8 mouse cellular contexts compared by ENCODE assay signal in the genomic region with DNA sequence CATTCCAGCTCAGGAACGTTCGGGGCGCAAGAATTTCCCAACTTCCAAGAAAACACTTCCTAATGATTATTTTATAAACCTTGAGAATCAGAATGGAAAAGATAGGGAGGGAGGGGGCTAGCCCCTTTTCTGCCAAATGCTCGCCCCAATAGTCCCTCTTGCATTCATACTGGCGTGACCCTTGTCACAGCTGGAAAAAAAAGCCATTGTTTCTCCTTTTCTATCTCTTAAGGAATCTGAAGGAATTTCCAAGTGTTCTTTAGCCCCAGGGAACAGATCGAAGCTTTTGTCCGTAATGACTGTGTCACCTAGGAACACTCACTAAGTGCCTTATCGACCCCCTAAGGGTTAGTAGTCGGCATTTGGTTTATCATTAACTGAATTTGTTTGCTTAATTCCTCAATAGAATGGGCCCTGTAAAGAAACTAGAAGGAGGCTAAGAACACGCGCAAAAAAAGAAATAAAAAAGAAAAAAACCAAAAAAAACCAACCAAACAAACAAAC. TPM values are rescaled to one million over a fixed set of nuclear protein-coding genes. Genes with fewer than 3 reads are reported as not detected.
DNase-seq lines count a peak whose midpoint lies in the region; ATAC-seq and TF ChIP-seq lines count a peak whose summit lies in the region.

No protein-coding gene starts in this region.

- H3K4me3 ChIP-seq in heart, postnatal 0 days (ENCODE audit: low read depth, low read length), result peak overlapping the region; percentile 59
- peak overlapping the region; percentile 50 for H3K4me3 ChIP-seq in hindbrain, embryonic 12.5 days
- H3K4me3 ChIP-seq in midbrain, embryonic 13.5 days (replicated peaks), result peak overlapping the region; percentile 54

- no peak overlapping the region for H3K9ac ChIP-seq in heart, postnatal 0 days (replicated peaks; ENCODE audit: low read depth, low read length)
- peak overlapping the region; percentile 35; the same call in 1 of the 2 replicates for H3K9ac ChIP-seq in hindbrain, embryonic 12.5 days
- H3K9ac ChIP-seq in midbrain, embryonic 13.5 days (replicated peaks), result peak overlapping the region; percentile 70; the same call in 1 of the 2 replicates

- no peak for TF ChIP-seq CTCF in heart, postnatal 0 days (IDR thresholded peaks at IDR 0.05; ENCODE audit: low read depth)

- H3K27ac ChIP-seq in heart, postnatal 0 days (ENCODE audit: low read depth), result no peak overlapping the region
- H3K27ac ChIP-seq in hindbrain, embryonic 12.5 days, result no peak overlapping the region
- H3K27ac ChIP-seq in midbrain, embryonic 13.5 days, result no peak overlapping the region; the same call in 1 of the 2 replicates

- H3K4me2 ChIP-seq in heart, postnatal 0 days (ENCODE audit: low read depth, low read length), result peak overlapping the region; percentile 82
- peak overlapping the region; percentile 50 for H3K4me2 ChIP-seq in hindbrain, embryonic 12.5 days (replicated peaks)
- peak overlapping the region; percentile 52 for H3K4me2 ChIP-seq in midbrain, embryonic 13.5 days (replicated peaks)

- intact Hi-C loops in heart, postnatal 25 days (cut with DNase I), result no loop called here

- no peak for ATAC-seq in heart, postnatal 0 days (ENCODE audit: insufficient read depth, low read depth)
- peak; percentile 4; the same call in 1 of the 2 replicates for ATAC-seq in hindbrain, embryonic 12.5 days (ENCODE audit: low FRiP score)
- ATAC-seq in midbrain, embryonic 13.5 days, result peak; percentile 51

- H3K27me3 ChIP-seq in heart, postnatal 0 days (ENCODE audit: control insufficient read depth, insufficient read depth, low read length), result no peaks in the 10 kb centered on the region
- no peaks in the 10 kb centered on the region for H3K27me3 ChIP-seq in hindbrain, embryonic 12.5 days
- no peaks in the 10 kb centered on the region for H3K27me3 ChIP-seq in midbrain, embryonic 13.5 days

- TF ChIP-seq EP300 in heart, postnatal 0 days (IDR thresholded peaks at IDR 0.05; ENCODE audit: low read depth), result no peak

- H3K36me3 ChIP-seq in heart, postnatal 0 days (replicated peaks; ENCODE audit: control insufficient read depth, insufficient read depth, low read length), result no peaks in the 10 kb centered on the region
- H3K36me3 ChIP-seq in hindbrain, embryonic 12.5 days, result no peaks in the 10 kb centered on the region
- no peaks in the 10 kb centered on the region for H3K36me3 ChIP-seq in midbrain, embryonic 13.5 days

- H3K4me1 ChIP-seq in heart, postnatal 0 days (ENCODE audit: control insufficient read depth, insufficient read depth), result no peaks in the 10 kb centered on the region
- no peaks in the 10 kb centered on the region for H3K4me1 ChIP-seq in hindbrain, embryonic 12.5 days
- no peaks in the 10 kb centered on the region; the same call in 1 of the 2 replicates for H3K4me1 ChIP-seq in midbrain, embryonic 13.5 days (replicated peaks)

- 16% methylated on average over 11 of the region's 11 CpGs for WGBS in heart, postnatal 0 days
- WGBS in hindbrain, embryonic 12.5 days, result 14% methylated on average over 11 of the region's 11 CpGs
- 21% methylated on average over 11 of the region's 11 CpGs for WGBS in midbrain, embryonic 13.5 days

- DNase-seq in heart, postnatal 0 days (ENCODE audit: low spot score), result no peak
- DNase-seq in heart, postnatal 25 days (ENCODE audit: low spot score), result no peak
- peak; percentile 89 for DNase-seq in R1 (ENCODE audit: low read depth, low spot score)
- no peak for DNase-seq in adrenal gland, postnatal 4 days (ENCODE audit: low spot score in 2 of 2)
- DNase-seq in frontal cortex, postnatal 25 days (ENCODE audit: low spot score in 2 of 2), result no peak
- no peak for DNase-seq in right cerebral cortex, postnatal 25 days

- no peaks in the 10 kb centered on the region for H3K9me3 ChIP-seq in heart, postnatal 0 days (replicated peaks; ENCODE audit: control insufficient read depth, low read length)
- 0 out of 2 replicates have a peak, but pooled peaks cover 5% of the 10 kb centered on the region for H3K9me3 ChIP-seq in hindbrain, embryonic 12.5 days (replicated peaks)
- no peaks in the 10 kb centered on the region for H3K9me3 ChIP-seq in midbrain, embryonic 13.5 days

RNA-seq across cellular contexts. Expression of a gene that starts 0.4 kb away (rescaled TPM):
- 1.6 and 5.6 TPM in 2 replicates for total RNA-seq in heart, postnatal 0 days (2014; rRNA removed; ENCODE audit: low replicate concordance)
- polyA plus RNA-seq in heart, postnatal 0 days (2015; fragmentation: Nextera tagmentation; extraction: Ambion mirVana), result 2.5 and 2.9 TPM in 2 replicates
- 1 to 10 TPM; 1.9 to 2.6 TPM for total RNA-seq in heart, postnatal 25 days (2021)
- 28.2 and 31.7 TPM in 2 replicates for polyA plus RNA-seq in hindbrain, embryonic 12.5 days (2016; fragmentation: Nextera tagmentation; extraction: Ambion mirVana)
- 40.5 and 41.9 TPM in 2 replicates for polyA plus RNA-seq in midbrain, embryonic 13.5 days (2015; fragmentation: Nextera tagmentation; extraction: Ambion mirVana)
- 1 to 10 TPM; 7.6 to 8.0 TPM for total RNA-seq in adrenal gland, postnatal 4 days (2021)

RNA-seq across cellular contexts. Expression of a gene that starts 13.4 kb away (rescaled TPM):
- 23.0 and 26.2 TPM in 2 replicates for total RNA-seq in heart, postnatal 0 days (2014; rRNA removed; ENCODE audit: low replicate concordance)
- 20.6 and 26.3 TPM in 2 replicates for polyA plus RNA-seq in heart, postnatal 0 days (2015; fragmentation: Nextera tagmentation; extraction: Ambion mirVana)
- 10 to 100 TPM; 19.6 to 22.6 TPM for total RNA-seq in heart, postnatal 25 days (2021)
- 30.7 and 32.3 TPM in 2 replicates for polyA plus RNA-seq in hindbrain, embryonic 12.5 days (2016; fragmentation: Nextera tagmentation; extraction: Ambion mirVana)
- polyA plus RNA-seq in midbrain, embryonic 13.5 days (2015; fragmentation: Nextera tagmentation; extraction: Ambion mirVana), result 29.3 and 36.7 TPM in 2 replicates
- total RNA-seq in adrenal gland, postnatal 4 days (2021), result 10 to 100 TPM; 42.7 to 47.8 TPM

RNA-seq across cellular contexts. Expression of a gene that starts 30.8 kb away (rescaled TPM):
- 7.0 and 12.2 TPM in 2 replicates for total RNA-seq in heart, postnatal 0 days (2014; rRNA removed; ENCODE audit: low replicate concordance)
- polyA plus RNA-seq in heart, postnatal 0 days (2015; fragmentation: Nextera tagmentation; extraction: Ambion mirVana), result 6.4 and 6.5 TPM in 2 replicates
- total RNA-seq in heart, postnatal 25 days (2021), result 1 to 10 TPM; 4.2 to 4.3 TPM
- polyA plus RNA-seq in hindbrain, embryonic 12.5 days (2016; fragmentation: Nextera tagmentation; extraction: Ambion mirVana), result 16.4 and 16.7 TPM in 2 replicates
- polyA plus RNA-seq in midbrain, embryonic 13.5 days (2015; fragmentation: Nextera tagmentation; extraction: Ambion mirVana), result 17.5 and 19.0 TPM in 2 replicates
- 1 to 10 TPM; 7.6 to 8.2 TPM for total RNA-seq in adrenal gland, postnatal 4 days (2021)

RNA-seq across cellular contexts. Expression of a gene that starts 45.5 kb away (rescaled TPM):
- total RNA-seq in heart, postnatal 0 days (2014; rRNA removed; ENCODE audit: low replicate concordance), result 20.9 and 25.1 TPM in 2 replicates
- 17.1 and 18.8 TPM in 2 replicates for polyA plus RNA-seq in heart, postnatal 0 days (2015; fragmentation: Nextera tagmentation; extraction: Ambion mirVana)
- total RNA-seq in heart, postnatal 25 days (2021), result 10 to 100 TPM; 10.3 to 10.7 TPM
- 43.1 and 43.5 TPM in 2 replicates for polyA plus RNA-seq in hindbrain, embryonic 12.5 days (2016; fragmentation: Nextera tagmentation; extraction: Ambion mirVana)
- polyA plus RNA-seq in midbrain, embryonic 13.5 days (2015; fragmentation: Nextera tagmentation; extraction: Ambion mirVana), result 47.3 and 50.8 TPM in 2 replicates
- total RNA-seq in adrenal gland, postnatal 4 days (2021), result 10 to 100 TPM; 18.5 to 21.3 TPM
